7 mouse cellular contexts compared by ENCODE assay signal in genomic region chr1:36068076-36068475, GRCm38 (mm10). TPM values are rescaled to one million over a fixed set of nuclear protein-coding genes. Genes with fewer than 3 reads are reported as not detected.
DNase-seq lines count a peak whose midpoint lies in the region; ATAC-seq and TF ChIP-seq lines count a peak whose summit lies in the region.

Gene Hs6st1, plus strand, starts transcription at chr1:36068400.

- under 1% methylated on average over 48 of the region's 55 CpGs for WGBS in embryonic facial prominence, embryonic 12.5 days
- WGBS in kidney, adult 2 months: 2% methylated on average over 48 of the region's 55 CpGs
- WGBS in limb, embryonic 12.5 days: under 1% methylated on average over 55 of the region's 55 CpGs
- WGBS in midbrain, embryonic 15.5 days: 1% methylated on average over 50 of the region's 55 CpGs
- 1% methylated on average over 55 of the region's 55 CpGs for WGBS in spleen, adult 2 months

- peak; percentile 64 for TF ChIP-seq POLR2A in kidney, adult 2 months (IDR thresholded peaks at IDR 0.05; ENCODE audit: low read depth, low read length)
- peak; percentile 60 for TF ChIP-seq POLR2A in spleen, adult 2 months (IDR thresholded peaks at IDR 0.05; ENCODE audit: low read depth, low read length)

- H3K9ac ChIP-seq in embryonic facial prominence, embryonic 12.5 days: peak within 1 kb of the TSS; percentile 87
- H3K9ac ChIP-seq in limb, embryonic 12.5 days (replicated peaks): peak within 1 kb of the TSS; percentile 78
- H3K9ac ChIP-seq in midbrain, embryonic 15.5 days: peak within 1 kb of the TSS; percentile 86

- no peak for TF ChIP-seq CTCF in kidney, adult 2 months (conservative IDR thresholded peaks at IDR 0.05; ENCODE audit: insufficient read depth, insufficient read length, low read depth, low read length)
- TF ChIP-seq CTCF in spleen, adult 2 months (IDR thresholded peaks at IDR 0.05; ENCODE audit: extremely low read depth, insufficient read depth, insufficient read length, insufficient replicate concordance): no peak

- peaks cover 56% of the 10 kb centered on the region for H3K4me1 ChIP-seq in embryonic facial prominence, embryonic 12.5 days
- H3K4me1 ChIP-seq in kidney, adult 2 months (ENCODE audit: control insufficient read depth, insufficient read depth, low read length): peaks cover 39% of the 10 kb centered on the region
- peaks cover 60% of the 10 kb centered on the region for H3K4me1 ChIP-seq in limb, embryonic 12.5 days (replicated peaks)
- H3K4me1 ChIP-seq in midbrain, embryonic 15.5 days: peaks cover 60% of the 10 kb centered on the region
- H3K4me1 ChIP-seq in spleen, adult 2 months (ENCODE audit: control insufficient read depth, insufficient read depth, insufficient read length): peaks cover 23% of the 10 kb centered on the region; the same call in 1 of the 2 replicates

- H3K36me3 ChIP-seq in embryonic facial prominence, embryonic 12.5 days: no peaks in the 10 kb centered on the region
- H3K36me3 ChIP-seq in kidney, adult 2 months (ENCODE audit: control insufficient read depth, insufficient read depth, low read length): no peaks in the 10 kb centered on the region
- H3K36me3 ChIP-seq in limb, embryonic 12.5 days: no peaks in the 10 kb centered on the region; the same call in 1 of the 2 replicates
- H3K36me3 ChIP-seq in midbrain, embryonic 15.5 days (replicated peaks): no peaks in the 10 kb centered on the region
- H3K36me3 ChIP-seq in spleen, adult 2 months (ENCODE audit: control insufficient read depth, insufficient read depth, low read length): no peaks in the 10 kb centered on the region

- H3K4me2 ChIP-seq in embryonic facial prominence, embryonic 12.5 days (replicated peaks): peak within 1 kb of the TSS; percentile 98
- peak within 1 kb of the TSS; percentile 97 for H3K4me2 ChIP-seq in limb, embryonic 12.5 days
- peak within 1 kb of the TSS; percentile 90 for H3K4me2 ChIP-seq in midbrain, embryonic 15.5 days

- H3K4me3 ChIP-seq in embryonic facial prominence, embryonic 12.5 days: peak within 1 kb of the TSS; percentile 71
- H3K4me3 ChIP-seq in kidney, adult 2 months (ENCODE audit: insufficient read depth, low read depth, low read length): peak within 1 kb of the TSS; percentile 60
- peak within 1 kb of the TSS; percentile 73 for H3K4me3 ChIP-seq in limb, embryonic 12.5 days (replicated peaks)
- H3K4me3 ChIP-seq in midbrain, embryonic 15.5 days: peak within 1 kb of the TSS; percentile 91
- peak within 1 kb of the TSS; percentile 76 for H3K4me3 ChIP-seq in spleen, adult 2 months (ENCODE audit: extremely low read depth, insufficient read depth, insufficient read length)

- DNase-seq in adrenal gland, postnatal 25 days: peak; percentile 97
- peak; percentile 94 to 96 for DNase-seq in heart, adult 18-20 months
- DNase-seq in kidney, adult 2 months: peak; percentile 98
- peak; percentile 79 to 92 for DNase-seq in spleen, adult 2 months (ENCODE audit: low read depth in 1 of 2, low spot score in 2 of 2)

- H3K9me3 ChIP-seq in embryonic facial prominence, embryonic 12.5 days: no peaks in the 10 kb centered on the region
- H3K9me3 ChIP-seq in limb, embryonic 12.5 days: no peaks in the 10 kb centered on the region
- H3K9me3 ChIP-seq in midbrain, embryonic 15.5 days: no peaks in the 10 kb centered on the region

- H3K27me3 ChIP-seq in embryonic facial prominence, embryonic 12.5 days: peaks cover 3% of the 10 kb centered on the region; the same call in 1 of the 2 replicates
- no peaks in the 10 kb centered on the region for H3K27me3 ChIP-seq in kidney, adult 2 months (replicated peaks; ENCODE audit: control insufficient read depth, insufficient read depth, low read length)
- H3K27me3 ChIP-seq in limb, embryonic 12.5 days: peaks cover 21% of the 10 kb centered on the region
- 0 out of 2 replicates have a peak, but pooled peaks cover 3% of the 10 kb centered on the region for H3K27me3 ChIP-seq in midbrain, embryonic 15.5 days (replicated peaks)
- no peaks in the 10 kb centered on the region for H3K27me3 ChIP-seq in spleen, adult 2 months (ENCODE audit: control insufficient read depth, insufficient read depth, low read length)

- 0 out of 2 replicates have a peak within 1 kb of the TSS, but pooled peaks have one; percentile 23 for H3K27ac ChIP-seq in embryonic facial prominence, embryonic 12.5 days
- H3K27ac ChIP-seq in kidney, adult 2 months (ENCODE audit: insufficient read depth, low read depth, low read length): peak within 1 kb of the TSS; percentile 78
- H3K27ac ChIP-seq in limb, embryonic 12.5 days: no peak within 1 kb of the TSS
- peak within 1 kb of the TSS; percentile 86 for H3K27ac ChIP-seq in midbrain, embryonic 15.5 days
- peak within 1 kb of the TSS; percentile 71 for H3K27ac ChIP-seq in spleen, adult 2 months (ENCODE audit: insufficient read depth, low read length)

- ATAC-seq in embryonic facial prominence, embryonic 12.5 days (ENCODE audit: insufficient number of reproducible peaks, insufficient read depth, low FRiP score, low TSS enrichment): peak; percentile 85
- peak; percentile 85 for ATAC-seq in limb, embryonic 12.5 days (ENCODE audit: insufficient number of reproducible peaks, insufficient read depth, low FRiP score, low TSS enrichment, low read depth)
- peak; percentile 94 for ATAC-seq in midbrain, embryonic 15.5 days (replicated peaks)

RNA-seq across cellular contexts. Expression of gene Hs6st1, which starts in this region (rescaled TPM):
- 140 and 171 TPM in 2 replicates for total RNA-seq in adrenal gland, postnatal 25 days (2021)
- polyA plus RNA-seq in embryonic facial prominence, embryonic 12.5 days (2016; fragmentation: Nextera tagmentation; extraction: Ambion mirVana): 9.2 and 18.3 TPM in 2 replicates
- 10 to 100 TPM; 19.7 to 21.3 TPM for total RNA-seq in heart, adult 18-20 months (2021)
- polyA plus RNA-seq in kidney, adult 2 months (2012; rRNA removed): 123 and 142 TPM in 2 replicates
- 4.9 and 12.0 TPM in 2 replicates for polyA plus RNA-seq in limb, embryonic 12.5 days (2016; fragmentation: Nextera tagmentation; extraction: Ambion mirVana)
- 26.1 and 29.6 TPM in 2 replicates for polyA plus RNA-seq in midbrain, embryonic 15.5 days (2015; fragmentation: Nextera tagmentation; extraction: Ambion mirVana)
- polyA plus RNA-seq in spleen, adult 2 months (2012; rRNA removed): 56.5 and 66.0 TPM in 2 replicates
